Mouse (Mus musculus): ENCODE measurements around the gene Supt3.

GRCm38 (mm10) chr17:44807031-44807430 is 30.1 kb downstream of the Supt3 start:
- TF ChIP-seq CTCF (IDR thresholded peaks at IDR 0.05): no peak
- no peak for TF ChIP-seq EP300 (IDR thresholded peaks at IDR 0.05; ENCODE audit: insufficient read depth, low read depth, low read length)
